Mouse (Mus musculus) hindbrain, embryonic 12.5 days (tissue): ENCODE data around the gene Spock1. TPM values are rescaled to one million over a fixed set of nuclear protein-coding genes. Genes with fewer than 3 reads are reported as not detected.

Source experiments
- ATAC-seq: fragments of 200-750 bp; cut with Nextera tagmentation; 2 replicates; pipeline ENCODE4 v1.8.0; 2017; ENCODE audit warnings: moderate TSS enrichment; ENCODE audit not compliant: low FRiP score
- H3K27ac ChIP-seq: fragments of 300-500 bp; sonication (generic); 2 replicates; pipeline ENCODE4 v1.5.1; 2016; ENCODE audit warnings: mild to moderate bottlenecking
- H3K27me3 ChIP-seq: fragments of 300-500 bp; sonication (generic); 2 replicates; pipeline ENCODE4 v1.6.1; 2016; ENCODE audit warnings: mild to moderate bottlenecking
- H3K36me3 ChIP-seq: fragments of 300-500 bp; sonication (generic); 2 replicates; pipeline ENCODE4 v1.6.1; 2016; ENCODE audit warnings: mild to moderate bottlenecking
- H3K4me1 ChIP-seq: fragments of 300-500 bp; sonication (generic); 2 replicates; pipeline ENCODE4 v1.6.1; 2016
- H3K4me2 ChIP-seq: fragments of 300-500 bp; sonication (generic); replicated peaks from 2 replicates; pipeline ENCODE4 v1.6.1; 2016; ENCODE audit warnings: mild to moderate bottlenecking
- H3K4me3 ChIP-seq: fragments of 300-500 bp; sonication (generic); 2 replicates; pipeline ENCODE4 v1.5.1; 2016; ENCODE audit warnings: mild to moderate bottlenecking
- H3K9ac ChIP-seq: fragments of 300-500 bp; sonication (generic); 2 replicates; pipeline ENCODE4 v1.6.1; 2016; ENCODE audit warnings: mild to moderate bottlenecking, moderate library complexity
- H3K9me3 ChIP-seq: fragments of 300-500 bp; sonication (generic); replicated peaks from 2 replicates; pipeline ENCODE4 v1.6.1; 2016; ENCODE audit warnings: mild to moderate bottlenecking
- WGBS: fragments of 180-500 bp; shearing (Covaris S2); methylation state at CpG from one replicate; pipeline ENCODE4 v1.1.7; 2016; 5-methylcytosine and 5-hydroxymethylcytosine counted together
- polyA plus RNA-seq: library from polyadenylated mRNA; unstranded; fragments of >200 nt; fragmentation: Nextera tagmentation; extraction: Ambion mirVana; gene quantifications from 2 replicates; pipeline ENCODE4 v1.2.1, GENCODE M21; 2016

Gene Spock1
- polyA plus RNA-seq, 1 experiment from 2014 or later: 31.2 TPM

DNA sequence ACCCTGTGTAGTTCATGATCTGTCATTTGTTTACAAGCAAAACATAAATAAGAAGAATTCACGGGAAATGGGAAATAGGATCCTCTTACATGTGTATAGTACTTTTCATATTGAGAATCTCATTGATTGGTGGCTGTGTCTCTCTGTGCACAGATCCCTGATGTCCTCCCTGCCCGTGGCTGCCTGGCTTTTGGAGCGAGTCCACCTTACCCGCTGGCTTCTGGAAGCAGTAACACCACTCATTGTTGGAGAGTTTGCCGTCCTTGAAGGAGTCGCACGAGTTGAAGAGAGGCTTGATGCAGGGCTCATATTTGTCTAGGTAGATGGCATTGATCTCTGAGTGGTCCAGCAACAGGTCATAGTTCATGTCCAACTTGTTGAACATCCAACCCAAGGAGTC, 468.0 kb downstream of the Spock1 start:
- Histone ChIP-seq H3K4me1 (no peaks in the 10 kb centered on the region), H3K9ac (no peak overlapping the region), H3K27me3 (no peaks in the 10 kb centered on the region), H3K4me3 (no peak overlapping the region), H3K36me3 (no peaks in the 10 kb centered on the region), H3K4me2 (no peak overlapping the region), H3K27ac (no peak overlapping the region), H3K9me3 (no peaks in the 10 kb centered on the region)
- ATAC-seq: no peak
- WGBS: 90% methylated on average over 7 of the region's 7 CpGs

DNA sequence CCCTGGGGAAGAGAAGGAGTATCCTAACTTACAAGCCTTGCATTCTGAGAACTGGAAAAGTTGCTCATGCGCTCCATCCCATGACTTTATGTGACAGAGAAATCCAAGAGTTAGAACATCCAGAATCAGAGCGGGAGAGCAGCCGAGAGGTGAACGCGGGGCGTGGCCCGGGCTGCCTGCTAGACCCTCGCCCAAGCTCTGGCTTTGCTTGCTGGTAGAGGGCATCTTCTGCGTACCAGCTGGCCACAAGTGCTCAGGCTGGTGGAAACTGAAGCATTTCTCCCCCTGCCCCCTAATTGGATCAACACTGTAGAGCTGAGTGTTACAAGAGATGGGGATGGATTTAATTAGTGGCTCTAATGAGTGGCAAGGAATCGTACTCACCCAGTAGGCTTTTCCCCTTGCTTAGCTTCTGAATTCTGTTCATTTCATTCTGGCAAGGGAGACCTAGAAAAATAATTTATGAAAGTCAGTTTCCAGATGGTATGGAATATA, 472.4 kb downstream of the Spock1 start:
- no peaks in the 10 kb centered on the region for H3K4me1 ChIP-seq
- H3K9me3 ChIP-seq: peaks cover 4% of the 10 kb centered on the region
- no peaks in the 10 kb centered on the region for H3K36me3 ChIP-seq
- no peak overlapping the region for H3K9ac ChIP-seq
- H3K27ac ChIP-seq: no peak overlapping the region
- no peak overlapping the region for H3K4me2 ChIP-seq
- no peak for ATAC-seq
- 91% methylated on average over 10 of the region's 10 CpGs for WGBS
- H3K4me3 ChIP-seq: no peak overlapping the region
- H3K27me3 ChIP-seq: no peaks in the 10 kb centered on the region

DNA sequence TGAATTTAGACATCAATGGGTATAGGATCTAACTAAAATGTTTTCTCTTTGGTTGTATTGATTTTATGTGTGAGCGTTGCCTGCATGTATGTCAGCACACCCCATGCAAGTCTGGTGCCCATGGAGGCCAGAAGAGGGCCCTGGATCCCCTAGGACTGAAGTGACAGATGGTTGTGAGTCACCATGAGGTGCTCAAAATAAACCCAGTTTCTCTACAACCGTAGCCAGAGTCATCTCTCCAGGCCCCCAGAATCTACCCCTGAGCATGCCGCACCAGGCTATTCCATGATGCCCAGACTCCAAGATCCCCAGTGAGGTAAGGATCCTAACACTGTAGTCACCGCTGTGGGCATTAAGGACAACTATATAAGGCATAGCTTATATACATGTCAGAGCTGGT, 474.3 kb downstream of the Spock1 start:
- no peaks in the 10 kb centered on the region for H3K27me3 ChIP-seq
- H3K27ac ChIP-seq: no peak overlapping the region
- H3K9me3 ChIP-seq: peaks cover 4% of the 10 kb centered on the region
- H3K4me2 ChIP-seq: no peak overlapping the region
- no peaks in the 10 kb centered on the region for H3K4me1 ChIP-seq
- H3K36me3 ChIP-seq: no peaks in the 10 kb centered on the region
- 94% methylated on average over 4 of the region's 4 CpGs for WGBS
- H3K4me3 ChIP-seq: no peak overlapping the region
- H3K9ac ChIP-seq: no peak overlapping the region
- no peak for ATAC-seq

DNA sequence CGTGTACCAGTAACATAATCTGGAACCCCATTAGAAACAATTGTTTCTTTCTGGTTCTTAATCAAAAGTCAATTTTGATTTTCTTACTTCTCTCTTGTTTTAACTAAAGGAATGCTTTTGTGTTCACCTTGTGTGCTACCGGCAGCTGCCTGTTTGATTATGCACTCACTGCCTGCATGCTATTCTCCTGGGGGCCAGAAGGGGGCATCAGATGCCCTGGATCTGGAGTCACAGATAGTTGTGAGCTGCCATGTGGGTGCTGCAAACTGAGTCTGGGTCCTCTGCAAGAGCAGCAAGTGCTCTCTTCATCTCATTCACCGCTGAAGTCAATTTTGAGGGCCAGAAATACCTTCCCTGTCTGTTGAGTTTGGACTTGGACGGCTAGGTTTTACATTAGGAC, 476.3 kb downstream of the Spock1 start:
- H3K27ac ChIP-seq: no peak overlapping the region
- ATAC-seq: no peak
- no peak overlapping the region for H3K4me3 ChIP-seq
- H3K4me2 ChIP-seq: no peak overlapping the region
- H3K9ac ChIP-seq: no peak overlapping the region
- no peaks in the 10 kb centered on the region for H3K36me3 ChIP-seq
- H3K9me3 ChIP-seq: peaks cover 4% of the 10 kb centered on the region
- 89% methylated on average over 4 of the region's 4 CpGs for WGBS
- H3K27me3 ChIP-seq: no peaks in the 10 kb centered on the region
- H3K4me1 ChIP-seq: no peaks in the 10 kb centered on the region

- Histone ChIP-seq H3K27me3 (no peaks in the 10 kb centered on the region), H3K4me2 (no peak overlapping the region), H3K4me1 (no peaks in the 10 kb centered on the region), H3K27ac (no peak overlapping the region), H3K36me3 (no peaks in the 10 kb centered on the region), H3K9me3 (peaks cover 4% of the 10 kb centered on the region), H3K4me3 (no peak overlapping the region), H3K9ac (no peak overlapping the region)
- ATAC-seq: no peak
- WGBS: 71% methylated on average over 14 of the region's 14 CpGs
Measured at GRCm38 (mm10) chr13:57428840-57429239, 479.3 kb downstream of the Spock1 start.

DNA sequence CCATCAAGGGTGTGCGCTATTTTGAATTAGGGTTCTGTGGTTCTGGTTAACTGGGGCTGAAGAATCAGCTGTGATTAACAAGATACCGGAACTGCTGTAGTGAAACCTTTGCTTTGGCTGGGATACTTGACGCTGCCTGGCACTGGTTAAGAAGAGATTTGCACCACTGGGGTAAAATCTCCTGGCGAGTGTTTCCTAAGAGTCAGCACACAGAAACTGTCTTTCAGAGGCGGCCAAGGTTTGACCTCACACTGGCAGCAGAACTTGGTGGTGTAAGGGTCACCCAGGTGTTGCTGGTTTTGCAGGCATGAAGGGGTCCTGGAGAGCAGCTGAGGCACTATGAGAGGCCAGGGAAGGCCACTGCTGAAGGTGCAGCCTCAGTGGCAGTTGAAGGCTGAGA, 489.4 kb downstream of the Spock1 start:
- H3K9ac ChIP-seq: no peak overlapping the region
- no peak overlapping the region for H3K4me2 ChIP-seq
- no peak for ATAC-seq
- H3K36me3 ChIP-seq: no peaks in the 10 kb centered on the region
- no peak overlapping the region for H3K27ac ChIP-seq
- WGBS: 86% methylated on average over 5 of the region's 5 CpGs
- no peaks in the 10 kb centered on the region for H3K27me3 ChIP-seq
- H3K4me3 ChIP-seq: no peak overlapping the region
- no peaks in the 10 kb centered on the region for H3K4me1 ChIP-seq
- H3K9me3 ChIP-seq: no peaks in the 10 kb centered on the region

DNA sequence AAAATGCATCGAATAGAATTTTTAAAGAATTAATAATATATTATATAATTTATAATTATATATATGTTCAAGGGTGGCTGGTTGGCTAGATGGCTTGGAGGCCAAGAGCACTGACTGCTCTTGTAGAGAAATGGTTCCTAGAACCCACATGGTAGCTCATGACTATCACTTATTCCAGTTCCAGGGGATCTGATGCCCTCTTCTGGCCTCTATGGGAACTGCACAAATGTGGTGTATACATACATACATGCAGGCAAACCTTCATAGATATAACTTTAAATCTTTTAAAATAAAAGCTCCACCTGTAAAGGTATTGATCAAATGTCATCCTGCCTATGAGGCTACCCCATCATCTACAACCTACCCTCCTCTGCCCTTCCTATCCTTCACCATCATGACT, 493.4 kb downstream of the Spock1 start:
- Histone ChIP-seq H3K9me3 (no peaks in the 10 kb centered on the region), H3K27me3 (no peaks in the 10 kb centered on the region), H3K4me2 (no peak overlapping the region), H3K9ac (no peak overlapping the region), H3K4me3 (no peak overlapping the region), H3K4me1 (no peaks in the 10 kb centered on the region), H3K36me3 (no peaks in the 10 kb centered on the region), H3K27ac (no peak overlapping the region)
- no peak for ATAC-seq
- 95% methylated on average over 1 of the region's 1 CpGs for WGBS

GRCm38 (mm10) chr13:57407666-57408065, 500.5 kb downstream of the Spock1 start:
- Histone ChIP-seq H3K4me2 (no peak overlapping the region), H3K36me3 (no peaks in the 10 kb centered on the region), H3K9me3 (no peaks in the 10 kb centered on the region), H3K4me3 (no peak overlapping the region), H3K4me1 (no peaks in the 10 kb centered on the region), H3K27ac (no peak overlapping the region), H3K27me3 (no peaks in the 10 kb centered on the region), H3K9ac (no peak overlapping the region)
- ATAC-seq: no peak
- 78% methylated on average over 4 of the region's 4 CpGs for WGBS

DNA sequence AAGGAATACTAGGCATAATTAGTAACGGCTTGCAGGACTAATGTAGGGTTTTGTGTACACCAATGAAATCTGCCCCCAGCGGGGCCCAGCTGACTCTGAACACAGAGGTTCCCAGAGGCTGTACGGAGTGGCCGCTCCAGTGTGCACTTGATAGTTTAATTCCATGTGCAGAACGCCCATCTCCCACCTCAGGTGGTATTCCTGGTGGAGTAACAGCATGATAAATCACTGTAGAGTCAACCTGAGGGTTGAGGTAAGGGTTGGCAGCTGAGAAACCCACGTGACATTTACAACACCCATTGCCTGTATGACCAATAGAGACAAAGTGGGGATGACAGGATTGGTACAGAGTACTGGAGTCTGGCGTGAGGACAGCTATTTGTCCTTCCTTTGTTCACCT, 505.7 kb downstream of the Spock1 start:
- no peak overlapping the region for H3K9ac ChIP-seq
- H3K27ac ChIP-seq: no peak overlapping the region
- no peaks in the 10 kb centered on the region for H3K27me3 ChIP-seq
- H3K4me2 ChIP-seq: no peak overlapping the region
- no peaks in the 10 kb centered on the region for H3K4me1 ChIP-seq
- no peak for ATAC-seq
- WGBS: 81% methylated on average over 7 of the region's 7 CpGs
- H3K4me3 ChIP-seq: no peak overlapping the region
- no peaks in the 10 kb centered on the region for H3K9me3 ChIP-seq
- H3K36me3 ChIP-seq: no peaks in the 10 kb centered on the region

DNA sequence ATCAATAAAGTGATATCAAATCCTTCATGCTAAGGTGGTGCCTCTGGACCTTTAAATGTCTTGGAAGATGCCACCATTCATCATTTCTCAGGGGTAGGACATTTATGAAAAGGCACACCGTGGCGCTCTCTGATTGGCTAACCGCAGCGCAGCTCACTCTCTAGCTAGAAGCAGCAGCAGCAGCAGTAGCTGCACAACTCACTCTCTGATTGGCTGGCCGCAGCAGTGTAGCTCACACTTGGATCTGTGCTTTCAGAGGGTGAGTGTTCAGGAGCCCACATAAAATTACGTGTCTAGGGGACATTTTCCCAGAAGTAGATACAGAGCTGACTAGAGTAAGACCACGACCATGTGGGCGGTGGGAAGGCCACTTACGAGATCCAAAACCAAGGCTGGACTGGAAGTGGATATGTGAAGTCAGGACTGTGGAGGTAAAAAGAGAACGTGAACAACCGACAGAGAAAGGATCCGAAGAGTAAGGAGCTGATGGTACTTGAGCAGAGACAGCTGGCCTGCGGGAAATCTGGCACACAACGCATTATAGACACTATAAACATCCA, 535.9 kb downstream of the Spock1 start:
- no peak for ATAC-seq
- H3K4me3 ChIP-seq: no peak overlapping the region
- no peak overlapping the region for H3K27ac ChIP-seq
- H3K4me2 ChIP-seq: no peak overlapping the region
- H3K9me3 ChIP-seq: no peaks in the 10 kb centered on the region
- H3K4me1 ChIP-seq: no peaks in the 10 kb centered on the region
- 92% methylated on average over 14 of the region's 14 CpGs for WGBS
- H3K36me3 ChIP-seq: no peaks in the 10 kb centered on the region
- H3K9ac ChIP-seq: no peak overlapping the region
- no peaks in the 10 kb centered on the region for H3K27me3 ChIP-seq

Other genes with a start within 250 kb of the Spock1 start
- gene Klhl3, start 205.3 kb upstream of the Spock1 start, polyA plus RNA-seq: 5.8 and 6.3 TPM in 2 replicates
- 55.5 and 57.3 TPM in 2 replicates for gene Hnrnpa0, start 220.2 kb upstream of the Spock1 start, polyA plus RNA-seq
- 62.0 and 68.1 TPM in 2 replicates for gene Idnk, start 249.3 kb upstream of the Spock1 start, polyA plus RNA-seq